Mouse (Mus musculus) cerebellum, postnatal 36 days (tissue): Measurements from ENCODE around the gene Kirrel3.
A peak's percentile ranks its signal among the peaks of the same experiment; 100 is the strongest.

Experiments
- DNase-seq, 2 experiments: peaks; one replicate each; pipeline ENCODE4 v3.0.0; 2021 to 2022; ENCODE audit warnings: mixed read lengths in 2 of 2

Gene Kirrel3

DNA sequence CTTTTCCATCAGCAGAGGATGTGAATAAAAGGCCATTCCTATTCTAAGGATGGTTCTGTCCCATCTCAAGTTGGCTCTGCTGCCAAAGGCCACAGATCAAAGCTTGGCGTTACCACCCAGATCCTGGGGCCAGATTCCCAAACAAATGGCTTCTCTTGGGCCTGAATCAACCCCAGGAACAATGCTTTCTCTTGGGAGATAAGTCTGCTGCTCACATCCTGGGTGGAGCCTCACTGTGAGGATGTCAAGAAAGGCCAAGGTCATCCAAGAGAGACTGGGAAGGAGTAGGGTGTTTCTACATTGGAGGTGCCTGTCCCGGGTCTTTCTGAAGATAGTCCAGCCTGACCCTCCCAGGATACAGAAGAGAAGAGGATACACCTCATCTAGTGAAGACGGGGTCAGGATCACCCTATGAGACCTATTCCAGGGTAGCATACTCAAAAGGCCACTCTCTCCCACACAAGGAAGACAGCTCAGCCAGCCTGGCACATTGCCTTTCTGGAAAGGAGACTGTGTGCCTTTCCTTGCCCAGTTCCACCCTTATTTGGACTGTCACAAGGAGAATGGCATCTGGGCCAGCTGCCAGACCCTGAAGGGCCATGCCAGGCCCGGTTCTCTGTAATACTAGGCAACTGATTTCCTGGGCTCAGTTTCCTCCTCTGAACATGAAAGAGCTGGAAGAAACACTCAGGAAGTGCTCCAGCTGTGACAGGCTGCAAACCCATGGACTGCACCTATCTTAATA, 507.9 kb downstream of the Kirrel3 start:
- DNase-seq, result peak; percentile 90 to 91

- no peak for DNase-seq
Observed at GRCm38 (mm10) chr9:34995078-34995477, 509.4 kb downstream of the Kirrel3 start.

DNA sequence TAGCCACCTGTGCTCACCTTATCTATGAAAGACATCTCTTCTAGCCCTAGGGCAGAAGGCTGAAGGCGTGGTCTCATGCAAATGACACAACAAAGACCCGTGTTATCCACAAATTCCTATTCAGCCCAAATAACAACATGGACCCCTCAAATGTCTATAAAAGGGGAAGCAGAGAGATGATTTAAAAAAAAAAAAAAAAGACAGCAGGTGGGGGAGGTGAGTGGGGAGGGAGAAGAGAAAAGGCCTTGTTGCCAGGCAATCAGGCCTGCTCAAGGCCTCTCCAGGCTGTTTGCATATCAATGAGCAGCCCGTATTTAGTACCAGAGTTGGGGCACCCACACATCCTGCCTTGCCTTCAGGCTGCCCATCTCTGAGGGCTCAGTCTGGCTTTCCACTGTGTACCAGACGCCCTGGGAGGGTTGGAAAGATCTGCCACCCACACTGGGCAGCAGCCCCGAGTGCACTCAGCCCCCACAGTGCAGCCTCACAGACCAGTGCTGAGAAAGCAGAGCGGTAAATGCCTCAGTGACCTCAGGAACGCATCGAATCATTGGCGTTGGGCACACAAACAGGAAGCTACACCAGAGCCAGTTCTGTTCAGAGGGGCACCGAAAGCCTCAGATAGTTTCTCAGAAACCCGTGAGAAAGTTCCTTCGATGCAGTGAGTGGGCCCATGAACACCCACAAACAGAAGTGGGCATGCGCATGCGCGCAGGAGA, 510.1 kb downstream of the Kirrel3 start:
- no peak for DNase-seq

GRCm38 (mm10) chr9:34997880-34998865, 512.5 kb downstream of the Kirrel3 start:
- DNase-seq, result no peak

DNA sequence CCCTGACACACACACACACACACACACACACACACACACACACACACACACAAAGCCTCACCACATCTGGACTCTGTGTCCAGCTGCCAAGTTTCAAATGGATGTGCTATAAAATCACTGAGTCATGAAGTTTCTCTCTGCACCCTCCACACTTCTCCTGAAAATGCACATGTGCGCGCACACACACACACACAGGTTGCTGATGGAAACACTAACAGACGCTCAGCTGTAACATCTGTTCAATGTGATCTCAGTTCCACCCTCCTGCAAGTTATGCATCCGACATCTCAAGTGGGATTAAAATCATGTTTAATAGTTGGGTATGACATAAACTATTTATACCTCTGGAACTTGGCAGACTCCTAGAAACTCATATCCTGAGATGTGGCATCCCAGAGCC, 518.4 kb downstream of the Kirrel3 start:
- DNase-seq, result no peak

- DNase-seq, result no peak
Observed at GRCm38 (mm10) chr9:35007697-35008341, 522.1 kb downstream of the Kirrel3 start.

DNA sequence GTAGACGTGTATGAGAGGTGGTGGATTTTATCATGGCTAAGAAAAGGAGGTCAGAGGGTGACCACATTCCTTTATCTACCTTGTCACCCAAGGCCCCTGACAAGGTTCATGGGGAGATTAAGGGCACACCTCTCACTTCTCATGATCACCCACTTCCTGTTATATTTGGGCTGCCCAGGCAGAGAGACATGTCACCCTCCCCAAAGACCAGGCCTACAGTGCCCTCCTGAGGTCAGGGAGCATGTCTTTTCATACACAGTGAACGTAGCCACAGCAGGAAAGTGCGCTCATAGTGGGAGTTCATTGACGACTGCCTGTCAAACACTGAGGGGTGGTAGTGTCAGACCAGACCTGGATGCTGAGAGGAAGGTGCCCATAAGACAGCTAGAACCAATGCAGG, 531.1 kb downstream of the Kirrel3 start:
- peak; percentile 53 to 56 for DNase-seq

- peak; percentile 46 for DNase-seq
Observed at GRCm38 (mm10) chr9:35017563-35017962, 531.9 kb downstream of the Kirrel3 start.

- no peak for DNase-seq
Observed at GRCm38 (mm10) chr9:35018056-35018455, 532.4 kb downstream of the Kirrel3 start.

- peak; percentile 65 to 89 for DNase-seq
Observed at GRCm38 (mm10) chr9:35019372-35019771, 533.7 kb downstream of the Kirrel3 start.

DNA sequence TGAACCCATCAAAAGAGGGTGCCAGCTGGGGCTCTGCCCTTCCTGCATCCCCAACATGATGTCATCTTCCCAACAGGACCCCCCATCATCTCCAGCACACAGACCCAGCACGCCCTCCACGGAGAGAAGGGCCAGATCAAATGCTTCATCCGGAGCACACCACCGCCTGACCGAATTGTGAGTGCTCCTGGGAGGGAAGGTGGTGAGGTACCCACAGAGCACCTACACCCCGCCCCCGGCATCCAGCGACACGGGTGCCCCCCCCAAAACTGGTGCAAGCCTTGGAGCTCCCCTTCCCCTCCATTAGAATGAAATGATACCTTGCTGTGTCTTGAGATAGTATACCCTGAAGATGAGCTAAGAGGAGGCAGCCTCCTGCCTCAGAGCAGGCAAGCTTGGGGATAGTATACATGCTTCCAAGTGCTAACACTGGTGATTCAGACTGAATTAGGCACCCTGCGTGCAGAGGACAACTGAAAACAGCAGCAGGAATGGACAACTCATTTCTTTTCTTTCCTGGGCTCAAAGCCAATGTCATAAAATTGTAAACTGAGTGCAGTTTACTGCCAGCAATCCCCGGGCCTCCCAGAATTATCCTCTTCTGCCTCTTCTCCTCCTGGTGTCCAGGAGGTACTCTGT, 534.4 kb downstream of the Kirrel3 start:
- no peak for DNase-seq

DNA sequence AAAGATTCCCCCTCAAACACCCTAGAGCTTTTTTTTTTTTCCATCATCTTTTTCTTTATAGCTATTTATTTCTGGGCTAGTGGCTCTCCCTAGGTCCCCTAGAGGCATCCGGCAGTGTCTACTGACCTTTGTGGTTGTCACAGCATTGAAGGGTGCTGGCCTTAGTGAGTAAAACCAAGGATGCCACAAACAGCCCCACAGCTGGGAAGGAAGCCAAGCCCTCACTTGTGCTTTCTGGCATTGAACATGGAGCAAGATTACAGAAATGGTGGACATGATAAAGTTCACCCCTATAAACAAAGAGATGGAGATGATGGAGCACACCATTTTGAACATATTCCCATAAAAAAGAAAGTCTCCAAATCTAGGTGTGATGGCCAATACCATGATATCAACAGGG, 536.0 kb downstream of the Kirrel3 start:
- DNase-seq, result no peak

DNA sequence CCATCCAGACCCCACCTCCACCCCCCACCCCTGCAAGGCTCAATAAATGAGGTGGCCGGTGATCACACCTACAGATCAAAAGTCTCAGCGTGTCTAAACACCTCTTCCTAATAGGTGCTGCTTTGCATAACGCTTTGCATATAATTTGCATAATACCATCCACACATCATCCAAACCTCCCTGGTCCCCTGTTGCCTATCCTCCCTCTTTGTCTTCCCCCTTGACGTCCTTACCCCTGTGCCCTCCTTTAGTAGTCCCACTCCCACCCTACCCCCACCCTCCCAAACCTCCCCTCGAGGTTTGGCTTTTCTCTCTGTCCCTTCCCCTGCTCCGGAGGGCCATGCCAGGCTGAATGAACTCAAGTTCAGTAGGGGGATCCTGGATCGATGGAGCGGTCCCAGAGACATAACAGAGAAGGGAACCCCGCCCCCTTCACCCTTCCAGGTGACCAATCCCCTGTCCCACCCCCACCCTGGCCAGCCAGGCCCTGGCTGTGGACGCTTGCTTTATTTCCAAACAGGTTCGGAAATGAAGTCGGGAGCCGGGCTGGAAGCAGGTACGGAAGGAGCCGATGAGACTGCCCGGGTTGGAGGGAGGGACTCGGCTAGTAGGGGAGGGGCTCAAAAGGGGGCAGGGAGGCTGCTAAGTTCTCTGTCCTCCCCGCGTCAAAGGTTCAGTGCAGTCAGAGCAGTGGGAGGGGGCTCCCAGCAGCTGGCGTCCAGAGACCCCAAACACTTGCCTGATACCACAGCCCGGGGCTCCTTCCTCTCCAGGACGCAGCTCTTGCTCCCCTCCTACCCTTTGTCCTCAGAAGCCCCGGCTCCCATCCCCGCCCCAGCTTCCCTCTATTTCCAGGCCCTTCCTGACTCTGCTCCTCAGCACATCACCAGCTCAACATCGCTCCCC, 539.1 kb downstream of the Kirrel3 start:
- no peak for DNase-seq

- no peak for DNase-seq
Observed at GRCm38 (mm10) chr9:35026311-35026710, 540.6 kb downstream of the Kirrel3 start.

GRCm38 (mm10) chr9:35026897-35027311, 541.2 kb downstream of the Kirrel3 start:
- DNase-seq, result no peak

DNA sequence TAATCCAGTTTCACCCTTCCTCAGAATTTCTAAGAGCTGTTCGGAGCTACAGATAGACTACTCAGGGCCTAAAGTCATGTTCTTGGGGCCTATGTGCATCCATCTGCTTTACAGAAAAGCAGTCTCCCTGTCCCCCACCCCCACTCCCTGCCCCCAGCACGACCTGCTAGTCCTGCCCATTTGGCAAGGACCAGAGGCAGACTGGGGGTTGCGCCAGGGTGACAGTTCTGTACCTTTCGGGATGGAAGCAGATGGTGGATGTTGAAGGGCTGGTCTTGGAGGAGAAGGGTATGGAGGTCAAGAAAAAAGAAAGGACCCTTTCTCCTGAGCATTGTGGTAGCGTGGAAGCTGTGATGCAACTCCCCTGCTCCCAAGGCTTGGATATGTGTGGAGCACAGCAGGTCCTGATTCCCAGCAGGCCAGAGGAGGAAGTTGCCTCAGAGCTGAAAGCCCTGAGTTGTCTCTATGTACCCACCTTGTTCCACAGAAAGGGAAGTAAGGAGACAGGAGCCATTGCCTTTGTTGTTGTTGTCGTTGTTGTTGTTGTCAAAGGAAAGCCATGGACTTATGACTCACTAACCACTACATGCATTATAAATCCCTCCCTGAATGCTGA, 541.8 kb downstream of the Kirrel3 start:
- no peak for DNase-seq

GRCm38 (mm10) chr9:35030823-35031222, 545.1 kb downstream of the Kirrel3 start:
- DNase-seq, result no peak

DNA sequence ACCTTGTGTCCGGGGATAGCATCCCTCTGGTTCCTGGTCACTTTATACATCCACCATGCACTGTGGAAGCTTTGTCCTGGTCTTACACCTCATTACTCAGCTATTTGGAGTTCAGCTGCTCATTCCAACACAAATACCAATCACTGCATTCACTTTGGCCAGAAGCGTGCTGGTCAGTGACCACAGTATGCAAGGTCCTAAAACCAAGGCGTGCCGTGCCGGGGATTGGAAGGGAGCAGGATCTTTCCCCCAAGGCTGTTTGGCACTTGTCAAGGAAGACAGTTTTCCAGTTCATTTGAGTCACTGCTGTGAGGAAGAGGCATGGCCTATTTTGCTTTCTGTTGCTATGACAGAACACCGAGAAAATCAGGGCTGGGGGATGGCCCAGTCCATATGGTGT, 546.8 kb downstream of the Kirrel3 start:
- no peak for DNase-seq

GRCm38 (mm10) chr9:35035074-35035473, 549.4 kb downstream of the Kirrel3 start:
- DNase-seq, result peak in 1 of 2 experiments; percentile 14

- no peak for DNase-seq
Observed at GRCm38 (mm10) chr9:35038922-35039586, 553.4 kb downstream of the Kirrel3 start.
